Mouse (Mus musculus): ENCODE data around the gene I830077J02Rik.

The I830077J02Rik gene

DNA sequence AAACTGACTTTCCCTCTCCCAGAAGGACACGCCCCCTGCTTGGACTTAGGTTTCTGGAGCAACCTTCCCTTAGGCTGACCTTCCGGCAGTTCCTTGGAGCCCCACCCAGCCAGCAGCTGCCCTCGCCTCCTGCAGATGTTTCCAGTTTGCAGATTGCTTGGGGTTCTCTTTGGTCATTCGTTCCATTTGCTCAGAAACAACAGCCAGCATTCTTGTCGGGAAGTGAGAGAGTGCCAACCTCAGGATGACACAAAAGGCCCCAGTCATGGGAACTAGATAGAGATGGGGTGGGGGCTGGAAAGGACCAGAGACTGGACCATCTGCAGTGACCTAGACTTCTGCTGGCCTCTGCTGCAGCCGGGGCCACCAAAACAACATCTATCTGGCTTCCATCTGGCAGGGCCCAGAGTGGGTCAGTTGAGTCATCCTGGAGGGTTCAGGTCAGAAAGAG, 38.5 kb downstream of the I830077J02Rik start:
- peak in 1 of 2 experiments; percentile 15 for DNase-seq (ENCODE audit: low spot score in 2 of 2)

DNA sequence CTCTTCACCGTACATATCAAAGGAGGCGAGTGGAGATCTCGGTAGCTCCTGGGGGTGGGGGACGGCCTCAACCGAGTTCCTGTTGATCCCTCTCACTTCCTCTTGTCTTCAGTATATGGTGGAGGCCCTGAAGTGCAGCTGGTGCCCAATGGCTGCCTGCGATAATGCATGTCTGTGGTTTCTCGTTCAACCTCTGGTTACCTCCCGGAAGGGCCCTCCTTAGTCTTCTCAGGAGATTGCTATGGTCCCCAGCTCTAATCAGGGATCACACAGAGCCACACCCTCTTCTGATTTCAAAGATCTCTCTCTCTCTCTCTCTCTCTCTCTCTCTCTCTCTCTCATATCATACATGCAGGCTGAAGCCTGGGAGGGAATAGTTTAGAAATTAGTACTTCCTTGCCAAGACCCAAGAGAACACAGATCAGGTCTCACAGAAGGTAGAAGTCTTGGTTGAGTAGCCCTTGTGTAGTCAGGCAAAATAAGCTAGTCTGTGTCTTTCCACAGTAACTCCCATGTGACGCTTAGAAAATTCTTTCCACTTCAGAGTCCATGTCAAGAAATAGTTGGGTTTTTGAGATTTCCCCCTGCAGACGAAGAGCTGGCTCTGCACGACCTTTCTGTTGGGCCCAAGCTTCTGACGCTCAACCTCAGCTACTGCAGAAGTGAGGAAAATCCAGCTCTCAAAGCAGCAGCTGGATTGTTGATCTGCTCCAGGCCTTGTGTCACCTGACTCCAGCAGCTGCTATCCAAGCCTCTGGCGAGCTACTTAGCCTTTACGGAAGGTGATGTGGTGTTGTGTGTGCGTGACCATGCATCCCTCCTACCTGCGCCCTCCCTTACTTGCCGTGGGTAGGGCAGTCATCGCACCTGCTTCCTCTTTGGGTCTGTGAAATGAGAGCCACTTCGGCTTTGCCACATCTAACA, 39.6 kb downstream of the I830077J02Rik start:
- DNase-seq (ENCODE audit: low spot score in 2 of 2): peak; percentile 68 to 87

DNA sequence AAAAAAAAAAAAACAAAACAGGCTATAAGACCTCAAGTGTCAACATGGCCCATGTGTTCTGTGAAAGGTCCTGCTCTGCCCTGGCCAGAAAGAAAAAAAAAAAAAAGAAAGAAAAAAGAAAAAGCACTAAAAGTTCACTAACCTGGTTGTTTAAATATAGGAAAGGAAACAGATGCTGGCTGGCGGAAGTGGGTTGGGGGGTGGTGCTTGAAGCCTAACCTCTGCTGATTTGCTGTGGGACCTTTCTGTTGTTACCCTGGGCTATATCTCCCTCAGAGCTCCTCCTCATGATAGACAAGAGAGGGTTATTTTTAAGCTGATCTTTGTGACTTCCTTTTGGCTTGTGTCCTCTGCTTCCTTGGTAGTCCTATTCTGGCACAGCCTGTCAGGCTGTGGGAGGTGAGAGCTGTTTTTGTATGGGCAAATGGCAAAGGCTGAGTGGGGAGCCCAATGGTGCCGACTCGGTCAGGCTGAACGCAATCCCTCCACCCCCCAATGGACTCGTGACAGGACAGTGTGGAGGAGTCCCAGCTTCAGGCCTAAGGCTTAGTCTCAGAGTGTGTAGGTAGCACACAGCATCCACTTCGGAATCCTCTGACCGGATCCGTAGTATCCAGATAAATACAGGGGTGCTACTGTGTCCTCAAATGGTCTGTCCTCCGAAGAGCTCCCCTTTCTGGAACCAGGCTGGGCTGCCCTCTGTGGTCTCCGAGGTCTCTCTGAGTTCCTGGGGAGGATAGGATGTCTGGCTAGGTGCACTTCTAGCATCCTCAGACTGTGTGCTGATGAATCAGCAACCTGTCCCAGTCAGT, 40.5 kb downstream of the I830077J02Rik start:
- DNase-seq (ENCODE audit: low spot score in 2 of 2): peak; percentile 74 to 81

DNA sequence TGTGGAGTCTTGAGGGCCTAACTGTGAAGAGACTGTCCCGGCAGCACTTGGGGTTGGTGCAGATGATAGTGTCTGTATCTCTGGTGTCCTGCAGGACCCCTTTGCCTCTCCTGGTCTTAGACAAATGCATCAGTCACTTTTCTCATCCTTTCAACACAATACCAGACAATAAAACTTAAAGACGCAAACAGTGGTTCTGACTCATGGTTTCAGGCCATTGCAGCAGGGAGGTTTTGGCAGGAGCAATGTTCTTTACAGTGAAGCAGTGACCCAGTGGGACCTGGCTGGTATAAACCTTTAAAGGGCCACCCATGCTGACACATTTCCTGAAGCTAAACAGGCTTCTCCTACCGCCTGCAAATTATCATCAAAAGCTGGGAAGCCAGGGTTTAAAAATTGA, 41.3 kb downstream of the I830077J02Rik start:
- no peak for DNase-seq (ENCODE audit: low spot score in 2 of 2)

DNA sequence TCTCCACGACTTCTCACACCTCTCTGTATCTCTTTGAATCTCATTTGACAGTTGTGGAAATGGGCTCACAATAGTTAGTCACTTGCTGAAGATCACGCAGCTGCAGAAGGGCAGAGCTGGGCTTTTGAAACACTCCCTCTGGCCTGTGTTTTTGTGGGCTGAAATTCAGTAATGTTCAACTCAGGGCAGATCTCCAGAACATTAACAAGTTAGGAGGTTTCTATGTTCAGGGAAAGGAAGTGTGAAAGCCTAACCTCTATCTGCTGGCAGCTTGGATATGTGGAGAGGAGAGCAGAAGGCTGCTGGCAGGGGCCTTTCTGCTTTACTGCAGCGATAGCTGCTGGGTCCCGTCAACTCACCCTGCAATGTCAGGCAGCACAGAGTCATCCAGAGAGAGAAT, 42.2 kb downstream of the I830077J02Rik start:
- DNase-seq (ENCODE audit: low spot score in 2 of 2): no peak

DNA sequence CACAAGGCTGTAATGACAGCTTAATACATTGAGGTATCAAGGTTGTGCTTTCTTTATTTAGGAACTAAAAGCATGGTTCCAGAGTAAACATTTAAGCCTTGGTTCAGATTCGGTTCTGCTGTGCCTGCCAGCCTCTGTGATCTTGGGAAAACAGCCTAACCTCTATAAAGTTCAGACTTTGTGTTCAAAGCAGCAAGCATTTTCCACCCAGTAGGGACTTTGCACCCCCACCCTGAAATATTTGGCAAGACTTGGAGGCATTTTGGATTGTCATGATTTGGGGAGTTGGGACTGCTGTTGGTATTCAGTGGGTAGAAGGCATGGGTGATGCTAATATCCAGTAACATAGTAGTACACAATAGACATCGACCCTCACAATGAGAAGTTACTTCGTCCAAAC, 43.5 kb downstream of the I830077J02Rik start:
- no peak for DNase-seq (ENCODE audit: low spot score in 2 of 2)

DNA sequence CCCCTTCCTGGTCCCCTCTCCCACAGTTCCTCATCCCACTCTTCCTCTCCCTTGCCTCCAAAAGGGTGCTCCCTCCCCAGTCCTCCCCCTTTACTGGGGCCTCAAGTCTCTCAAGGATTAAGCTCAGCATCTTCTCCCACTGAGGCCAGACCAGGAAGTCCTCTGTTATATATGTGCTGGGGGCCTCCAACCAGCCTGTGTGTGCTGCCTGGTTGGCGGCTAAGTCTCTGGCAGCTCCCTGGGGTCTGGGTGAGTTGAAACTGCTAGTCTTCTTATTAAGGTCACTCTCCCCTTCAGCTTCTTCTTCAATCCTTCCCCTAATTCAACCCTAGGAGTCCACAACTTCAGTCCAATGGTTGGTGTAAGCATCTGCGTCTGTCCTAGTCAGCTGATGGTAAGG, 49.4 kb downstream of the I830077J02Rik start:
- DNase-seq (ENCODE audit: low spot score in 2 of 2): no peak

DNA sequence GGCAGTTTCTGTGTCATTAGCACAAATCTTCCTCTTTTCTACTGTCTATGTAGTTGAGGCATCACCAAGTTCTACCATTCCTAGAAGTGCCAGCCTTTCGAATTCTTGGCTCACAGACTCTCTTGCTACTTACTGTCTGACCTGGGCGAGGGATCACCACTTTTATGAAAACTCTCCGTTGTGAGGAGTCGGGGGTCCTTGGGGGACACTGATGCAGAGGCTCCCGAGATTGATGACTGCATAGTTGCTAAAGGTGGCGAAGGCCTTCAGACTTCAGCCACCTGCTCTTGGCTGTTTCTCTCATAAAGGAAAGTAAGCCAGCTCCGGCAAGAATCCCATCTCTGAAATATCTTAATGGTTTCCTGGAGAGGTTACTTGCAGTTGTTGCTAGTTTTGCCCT, 50.4 kb downstream of the I830077J02Rik start:
- no peak for DNase-seq (ENCODE audit: low spot score in 2 of 2)

DNA sequence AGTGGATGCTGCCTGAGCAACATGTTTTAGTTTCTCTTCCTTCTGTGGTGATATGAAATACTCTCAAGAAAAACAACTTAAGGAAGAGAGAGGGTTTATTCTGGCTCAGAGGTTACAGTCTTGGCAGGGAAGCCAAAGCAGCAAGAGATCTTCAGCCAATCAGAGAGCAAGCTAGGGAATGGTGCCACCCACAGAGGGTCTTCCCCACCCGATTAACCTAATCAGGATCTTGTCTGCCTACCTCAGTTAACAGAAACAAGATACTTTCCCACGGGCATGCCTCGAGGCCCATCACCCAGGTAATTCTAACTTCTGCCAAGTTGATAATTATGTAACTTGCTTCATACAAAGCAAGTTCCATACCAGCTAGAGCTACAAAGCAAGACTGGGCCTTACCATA, 52.0 kb downstream of the I830077J02Rik start:
- DNase-seq (ENCODE audit: low spot score in 2 of 2): no peak

DNA sequence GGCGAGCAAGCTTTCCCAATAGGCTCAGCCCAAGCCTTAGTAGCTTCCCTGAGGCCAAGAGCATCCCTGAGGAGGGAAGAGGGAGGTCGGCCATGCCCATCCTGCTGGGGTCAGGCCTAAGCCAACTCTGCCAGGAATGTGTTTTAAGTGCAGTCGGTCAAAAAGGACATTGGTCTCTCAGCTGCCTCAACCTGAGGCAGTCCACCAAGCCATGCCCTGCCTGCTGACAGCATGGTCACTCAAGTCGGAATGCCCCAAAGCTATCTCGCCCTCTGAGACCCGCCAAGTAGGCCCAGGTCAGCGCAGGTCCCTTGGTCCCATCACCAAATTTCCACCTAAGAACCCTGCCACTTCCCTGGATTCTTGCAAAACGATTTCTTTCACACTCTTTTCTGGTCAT, 53.7 kb downstream of the I830077J02Rik start:
- no peak for DNase-seq (ENCODE audit: low spot score in 2 of 2)

DNA sequence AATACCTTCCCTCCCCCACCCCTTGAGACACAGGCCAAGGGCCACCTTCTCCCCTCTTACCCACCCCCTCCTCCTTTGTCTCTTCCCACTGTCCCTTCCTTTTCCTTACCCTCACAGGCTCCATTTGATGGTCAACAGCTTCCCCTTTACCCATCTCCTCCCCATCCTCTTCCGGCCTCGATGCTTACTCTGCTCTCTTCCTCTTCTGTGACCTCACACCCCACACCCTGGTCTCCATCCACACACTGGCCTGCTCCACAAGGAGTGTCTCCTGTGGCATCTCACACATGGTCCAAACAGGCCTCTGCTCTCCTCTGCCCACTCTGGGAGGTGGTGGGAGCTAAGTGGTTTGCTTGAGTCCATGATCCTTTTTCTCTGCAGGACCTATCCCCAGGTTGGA, 54.5 kb downstream of the I830077J02Rik start:
- DNase-seq (ENCODE audit: low spot score in 2 of 2): no peak

DNA sequence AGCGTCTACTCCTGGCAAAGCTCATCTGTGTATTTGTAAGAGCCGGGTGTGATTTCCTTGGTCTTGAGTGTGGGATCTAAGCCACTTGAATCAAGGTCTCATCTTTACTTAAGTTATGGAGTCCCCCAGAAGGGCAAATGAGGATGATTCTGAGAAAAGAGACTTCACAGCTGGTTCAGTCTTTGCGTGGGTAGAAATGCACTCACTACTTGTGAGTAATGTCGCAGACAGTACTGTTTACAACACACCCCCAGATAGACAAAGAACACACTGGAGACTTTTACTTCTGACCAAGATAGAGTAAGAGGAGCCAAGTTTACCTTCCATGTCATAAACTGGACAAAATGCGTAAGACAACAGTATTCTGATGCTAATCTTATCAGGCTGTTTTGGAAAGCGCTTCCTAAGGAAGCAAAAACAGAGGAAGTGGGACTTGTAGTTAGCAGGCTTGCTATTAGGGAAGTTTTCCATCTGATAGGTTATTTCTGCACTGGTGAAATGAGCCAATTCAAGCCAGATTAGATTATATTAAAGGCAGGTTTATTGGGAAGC, 55.1 kb downstream of the I830077J02Rik start:
- DNase-seq (ENCODE audit: low spot score in 2 of 2): no peak

DNA sequence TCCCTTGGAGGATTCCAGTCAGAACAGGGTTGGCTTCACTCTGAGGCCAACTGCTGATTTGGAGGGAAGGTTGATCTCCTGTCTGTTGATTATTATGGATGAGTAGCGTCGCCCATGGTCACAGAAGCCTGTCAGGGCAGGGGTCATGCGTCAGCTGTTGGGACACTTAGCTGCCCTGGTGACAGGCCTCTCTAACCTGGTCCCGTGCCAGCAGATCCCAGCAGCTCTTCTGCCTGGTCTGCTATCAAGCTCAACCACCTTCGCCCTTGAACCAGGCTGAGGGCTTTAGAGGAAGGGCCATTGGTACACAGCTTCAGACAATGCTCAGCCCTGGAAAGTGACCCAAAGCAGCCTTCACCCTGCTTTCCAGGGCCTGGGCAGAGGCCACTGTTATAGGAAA, 56.4 kb downstream of the I830077J02Rik start:
- no peak for DNase-seq (ENCODE audit: low spot score in 2 of 2)

Measured in natural killer cell, adult 2 months (primary cell).